Mouse (Mus musculus) spleen, adult 2 months (tissue): ENCODE data around the gene Pdxdc1.

Source experiments
- CTCF ChIP-seq: fragments of 200-500 bp; IDR thresholded peaks from 2 replicates; pipeline ENCODE4 v1.5.1; 2011; ENCODE audit warnings: mild to moderate bottlenecking, inconsistent platforms; ENCODE audit not compliant: insufficient read depth, insufficient read length, insufficient replicate concordance; ENCODE audit errors: extremely low read depth
- POLR2A ChIP-seq: fragments of 200-500 bp; IDR thresholded peaks from 2 replicates; pipeline ENCODE4 v1.6.1; 2011; ENCODE audit warnings: low read depth, low read length, inconsistent platforms

DNA sequence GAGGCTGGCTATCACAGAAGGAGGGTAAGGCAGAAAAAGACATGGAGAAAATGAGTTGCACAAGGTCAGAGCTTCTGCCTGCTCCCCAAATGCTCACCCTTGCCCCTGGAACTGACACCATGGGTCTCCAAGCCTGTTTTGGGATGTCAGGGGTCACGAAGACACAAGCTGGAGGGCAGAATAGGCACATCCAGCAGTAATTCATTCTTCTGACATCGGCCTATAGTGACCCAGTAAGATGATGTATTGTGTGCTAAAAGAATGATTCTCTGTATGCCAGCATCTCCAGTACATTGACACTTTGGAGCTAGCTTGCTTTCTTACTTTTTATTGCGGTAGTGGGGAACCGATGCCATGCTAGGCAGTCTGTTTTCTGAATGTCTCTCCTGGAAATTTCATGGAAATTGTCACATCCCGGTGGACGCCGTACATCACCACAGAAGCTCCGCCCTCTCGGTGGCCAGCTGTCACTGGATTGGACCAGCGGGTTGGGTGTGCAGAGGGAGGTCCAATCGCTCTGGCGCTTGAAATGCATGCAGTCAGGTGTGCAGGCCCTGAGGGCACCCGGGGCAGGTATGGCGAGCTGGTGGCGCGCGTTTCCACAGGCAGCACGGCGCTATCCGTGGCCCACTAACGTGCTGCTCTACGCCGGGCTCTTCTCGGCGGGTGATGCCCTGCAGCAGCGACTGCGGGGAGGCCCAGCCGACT lies 37.4 kb upstream of the Pdxdc1 start:
- TF ChIP-seq CTCF (no peak), POLR2A (no peak)
